12 mouse cellular contexts compared by ENCODE assay signal in genomic region chr4:127193378-127194155, GRCm38 (mm10). TPM values are rescaled to one million over a fixed set of nuclear protein-coding genes. Genes with fewer than 3 reads are reported as not detected.
A peak's percentile ranks its signal among the peaks of the same experiment; 100 is the strongest.
DNase-seq lines count a peak whose midpoint lies in the region; ATAC-seq lines count a peak whose summit lies in the region.
"Had no signal": no experiment of that assay in that cellular context is flagged by ENCODE, and none has a peak within 500 bp of the region (broad histone marks: within the 10 kb centered on the region; RNA-seq: fewer than 3 reads in every experiment).

No protein-coding gene starts in this region.

- H3K4me3 ChIP-seq in hindbrain, embryonic 13.5 days, result no peak overlapping the region
- H3K4me3 ChIP-seq: embryonic facial prominence, embryonic 12.5 days; limb, embryonic 12.5 days; midbrain, embryonic 12.5 days had no signal

- H3K9ac ChIP-seq in hindbrain, embryonic 13.5 days, result no peak overlapping the region
- H3K9ac ChIP-seq: embryonic facial prominence, embryonic 12.5 days; limb, embryonic 12.5 days; lung, embryonic 14.5 days; midbrain, embryonic 12.5 days had no signal

- intact Hi-C loops in heart, postnatal 36 days (cut with DNase I), result no loop called here

- H3K36me3 ChIP-seq in hindbrain, embryonic 13.5 days, result peaks cover 14% of the 10 kb centered on the region
- H3K36me3 ChIP-seq: embryonic facial prominence, embryonic 12.5 days; limb, embryonic 12.5 days had no signal

- ATAC-seq in hindbrain, embryonic 13.5 days (ENCODE audit: low FRiP score), result peak; percentile 26; the same call in 1 of the 2 replicates
- no peak for ATAC-seq in megakaryocyte, adult 5-6 weeks (ENCODE audit: poor library complexity, severe bottlenecking)

- no peaks in the 10 kb centered on the region for H3K9me3 ChIP-seq in hindbrain, embryonic 13.5 days
- H3K9me3 ChIP-seq: embryonic facial prominence, embryonic 12.5 days; limb, embryonic 12.5 days; midbrain, embryonic 12.5 days had no signal

- no peak overlapping the region for H3K4me2 ChIP-seq in hindbrain, embryonic 13.5 days
- H3K4me2 ChIP-seq: embryonic facial prominence, embryonic 12.5 days; limb, embryonic 12.5 days; lung, embryonic 14.5 days; midbrain, embryonic 12.5 days had no signal

- 59% methylated on average over 14 of the region's 14 CpGs for WGBS in hindbrain, embryonic 13.5 days

- 0 out of 2 replicates have a peak, but pooled peaks cover 3% of the 10 kb centered on the region for H3K27me3 ChIP-seq in hindbrain, embryonic 13.5 days
- H3K27me3 ChIP-seq: embryonic facial prominence, embryonic 12.5 days; midbrain, embryonic 12.5 days had no signal

- DNase-seq in heart, adult 8-10 months (ENCODE audit: low spot score), result peak; percentile 7
- no peak for DNase-seq in heart, postnatal 36 days
- DNase-seq in R1 (ENCODE audit: low read depth, low spot score), result peak; percentile 31
- peak; percentile 100 for DNase-seq in cerebellum, adult 11-12 months
- no peak for DNase-seq in right cerebral cortex, postnatal 25 days
- DNase-seq: lung, embryonic 14.5 days; thymus, postnatal 14 days had no signal

- H3K4me1 ChIP-seq in hindbrain, embryonic 13.5 days (replicated peaks), result peaks cover 45% of the 10 kb centered on the region

- H3K27ac ChIP-seq in hindbrain, embryonic 13.5 days, result peak overlapping the region; percentile 56
- H3K27ac ChIP-seq: embryonic facial prominence, embryonic 12.5 days; limb, embryonic 12.5 days; midbrain, embryonic 12.5 days had no signal

RNA-seq across cellular contexts. Expression of gene Dlgap3, which starts 24.6 kb away (rescaled TPM):
- total RNA-seq in heart, adult 8-10 months (2022), result under 1 TPM; 0.06 to 0.98 (median 0.25) TPM
- total RNA-seq in heart, postnatal 36 days (2021), result under 1 TPM; 0.22 to 0.25 TPM
- polyA plus RNA-seq in hindbrain, embryonic 13.5 days (2015; fragmentation: Nextera tagmentation; extraction: Ambion mirVana), result 13.1 and 13.4 TPM in 2 replicates
- total RNA-seq in megakaryocyte, adult 5-6 weeks (2015), result not detected in 2 replicates
- not detected in 2 replicates for total RNA-seq in megakaryocyte, adult 5-6 weeks (2017)

RNA-seq across cellular contexts. Expression of gene Smim12, which starts 50.0 kb away (rescaled TPM):
- total RNA-seq in heart, adult 8-10 months (2022), result 10 to 100 TPM; 55.6 to 65.7 (median 60.7) TPM
- 10 to 100 TPM; 48.8 to 52.1 TPM for total RNA-seq in heart, postnatal 36 days (2021)
- polyA plus RNA-seq in hindbrain, embryonic 13.5 days (2015; fragmentation: Nextera tagmentation; extraction: Ambion mirVana), result 55.6 and 56.1 TPM in 2 replicates
- 33.9 and 37.3 TPM in 2 replicates for total RNA-seq in megakaryocyte, adult 5-6 weeks (2015)
- 33.7 and 39.3 TPM in 2 replicates for total RNA-seq in megakaryocyte, adult 5-6 weeks (2017)

Comparison
In these comparisons a context has a peak if more than half of its experiments do, and no peak if none do; other contexts are left out.
1. DNase-seq: peak in heart, adult 8-10 months (single experiment), R1 (single experiment) and cerebellum, adult 11-12 months (single experiment); none in heart, postnatal 36 days (0 of 2) and right cerebral cortex, postnatal 25 days (single experiment).